Mouse (Mus musculus): ENCODE data around the gene Ryr1. TPM values are rescaled to one million over a fixed set of nuclear protein-coding genes. Genes with fewer than 3 reads are reported as not detected.

Gene Ryr1
- polyA plus RNA-seq, 1 experiment from 2014 or later, result 0.09 TPM

DNA sequence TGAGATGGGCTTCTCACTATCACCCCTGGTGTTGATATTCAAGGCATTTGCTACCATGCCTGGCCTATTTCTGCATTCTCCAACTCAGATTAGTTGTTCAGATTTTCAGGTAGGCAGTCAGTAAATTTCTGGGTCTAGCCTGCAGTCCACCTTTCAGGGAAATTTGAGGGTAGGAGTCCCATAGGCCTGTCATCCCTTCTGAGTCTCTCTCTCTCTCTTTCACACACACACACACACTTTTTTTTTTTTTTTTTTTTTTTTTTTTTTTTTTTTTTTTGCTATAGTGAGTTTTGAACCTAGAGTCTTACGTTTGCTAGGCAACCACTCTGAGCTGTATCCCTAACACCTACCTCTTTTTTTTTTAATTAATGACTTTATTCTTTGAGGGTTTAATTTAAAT, 140.5 kb downstream of the Ryr1 start:
- ATAC-seq (no peak), DNase-seq (no peak)
- Histone ChIP-seq H3K9me3 (ENCODE audit: low read length) (no peaks in the 10 kb centered on the region), H3K36me3 (replicated peaks; ENCODE audit: insufficient read depth, low read length) (no peaks in the 10 kb centered on the region; the same call in 1 of the 2 replicates), H3K9ac (replicated peaks) (no peak overlapping the region), H3K4me3 (ENCODE audit: low read depth, low read length) (no peak overlapping the region), H3K4me1 (ENCODE audit: insufficient read depth) (peaks cover 21% of the 10 kb centered on the region), H3K27me3 (ENCODE audit: insufficient read depth, low read length) (no peaks in the 10 kb centered on the region), H3K4me2 (ENCODE audit: low read depth, low read length) (no peak overlapping the region), H3K27ac (ENCODE audit: low read depth) (no peak overlapping the region)
- 81% methylated on average over 1 of the region's 1 CpGs for WGBS (ENCODE audit: insufficient replicate concordance)
- TF ChIP-seq EP300 (IDR thresholded peaks at IDR 0.05; ENCODE audit: low read depth) (no peak), CTCF (IDR thresholded peaks at IDR 0.05; ENCODE audit: low read depth) (no peak)

DNA sequence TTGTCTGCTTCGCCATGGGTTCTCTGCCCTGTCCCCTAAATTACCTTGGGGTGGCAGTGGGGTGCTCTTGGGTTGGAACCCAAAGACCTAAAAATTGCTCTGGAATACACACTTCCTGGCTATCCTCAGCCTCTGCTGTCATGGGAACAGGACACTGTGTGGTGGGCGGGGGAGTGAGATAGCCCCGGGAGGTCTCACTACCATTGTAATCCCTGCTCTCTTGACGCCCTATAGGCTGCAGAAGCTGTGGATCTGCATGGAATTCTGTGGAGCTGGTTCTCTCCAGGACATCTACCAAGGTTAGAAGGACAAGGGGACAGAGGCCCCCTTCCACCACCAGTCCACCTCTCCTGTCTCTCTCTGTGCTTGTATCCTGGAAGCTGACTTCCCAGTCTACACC, 141.1 kb downstream of the Ryr1 start:
- H3K9ac ChIP-seq (replicated peaks), result no peak overlapping the region
- peak overlapping the region; percentile 90 for H3K4me2 ChIP-seq (ENCODE audit: low read depth, low read length)
- H3K9me3 ChIP-seq (ENCODE audit: low read length), result no peaks in the 10 kb centered on the region
- H3K36me3 ChIP-seq (replicated peaks; ENCODE audit: insufficient read depth, low read length), result peaks cover 6% of the 10 kb centered on the region
- peaks cover 21% of the 10 kb centered on the region for H3K4me1 ChIP-seq (ENCODE audit: insufficient read depth)
- H3K27ac ChIP-seq (ENCODE audit: low read depth), result no peak overlapping the region
- H3K4me3 ChIP-seq (ENCODE audit: low read depth, low read length), result no peak overlapping the region
- 72% methylated on average over 4 of the region's 4 CpGs for WGBS (ENCODE audit: insufficient replicate concordance)
- DNase-seq, result no peak
- no peak for ATAC-seq
- no peak for TF ChIP-seq CTCF (IDR thresholded peaks at IDR 0.05; ENCODE audit: low read depth)
- TF ChIP-seq EP300 (IDR thresholded peaks at IDR 0.05; ENCODE audit: low read depth), result no peak
- H3K27me3 ChIP-seq (ENCODE audit: insufficient read depth, low read length), result no peaks in the 10 kb centered on the region

DNA sequence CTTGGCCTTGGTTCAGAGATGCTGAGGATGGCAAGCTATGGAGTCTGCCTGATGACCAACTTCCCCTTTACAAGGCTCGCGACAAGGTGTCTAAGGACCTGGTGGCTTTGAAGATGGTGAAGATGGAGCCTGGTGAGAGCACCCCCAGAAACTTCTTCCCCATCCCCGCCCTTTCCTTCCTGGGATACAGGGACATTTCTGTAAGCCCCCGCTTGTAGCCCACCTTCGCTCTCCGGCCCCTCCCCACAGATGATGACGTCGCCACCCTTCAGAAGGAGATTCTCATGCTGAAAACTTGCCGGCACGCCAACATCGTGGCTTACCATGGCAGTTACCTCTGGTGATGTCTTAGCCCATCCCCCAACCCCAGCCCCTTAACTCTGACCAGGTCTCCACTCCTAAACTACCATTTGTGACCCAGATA, 141.8 kb downstream of the Ryr1 start:
- Histone ChIP-seq H3K4me1 (ENCODE audit: insufficient read depth) (peaks cover 21% of the 10 kb centered on the region), H3K27me3 (ENCODE audit: insufficient read depth, low read length) (no peaks in the 10 kb centered on the region), H3K9ac (replicated peaks) (peak overlapping the region; percentile 70), H3K9me3 (ENCODE audit: low read length) (no peaks in the 10 kb centered on the region), H3K4me2 (ENCODE audit: low read depth, low read length) (peak overlapping the region; percentile 90), H3K27ac (ENCODE audit: low read depth) (peak overlapping the region; percentile 91), H3K36me3 (replicated peaks; ENCODE audit: insufficient read depth, low read length) (peaks cover 13% of the 10 kb centered on the region), H3K4me3 (ENCODE audit: low read depth, low read length) (peak overlapping the region; percentile 82)
- no peak for ATAC-seq
- no peak for DNase-seq
- TF ChIP-seq CTCF (IDR thresholded peaks at IDR 0.05; ENCODE audit: low read depth), result no peak
- no peak for TF ChIP-seq EP300 (IDR thresholded peaks at IDR 0.05; ENCODE audit: low read depth)
- WGBS (ENCODE audit: insufficient replicate concordance), result 22% methylated on average over 11 of the region's 11 CpGs

DNA sequence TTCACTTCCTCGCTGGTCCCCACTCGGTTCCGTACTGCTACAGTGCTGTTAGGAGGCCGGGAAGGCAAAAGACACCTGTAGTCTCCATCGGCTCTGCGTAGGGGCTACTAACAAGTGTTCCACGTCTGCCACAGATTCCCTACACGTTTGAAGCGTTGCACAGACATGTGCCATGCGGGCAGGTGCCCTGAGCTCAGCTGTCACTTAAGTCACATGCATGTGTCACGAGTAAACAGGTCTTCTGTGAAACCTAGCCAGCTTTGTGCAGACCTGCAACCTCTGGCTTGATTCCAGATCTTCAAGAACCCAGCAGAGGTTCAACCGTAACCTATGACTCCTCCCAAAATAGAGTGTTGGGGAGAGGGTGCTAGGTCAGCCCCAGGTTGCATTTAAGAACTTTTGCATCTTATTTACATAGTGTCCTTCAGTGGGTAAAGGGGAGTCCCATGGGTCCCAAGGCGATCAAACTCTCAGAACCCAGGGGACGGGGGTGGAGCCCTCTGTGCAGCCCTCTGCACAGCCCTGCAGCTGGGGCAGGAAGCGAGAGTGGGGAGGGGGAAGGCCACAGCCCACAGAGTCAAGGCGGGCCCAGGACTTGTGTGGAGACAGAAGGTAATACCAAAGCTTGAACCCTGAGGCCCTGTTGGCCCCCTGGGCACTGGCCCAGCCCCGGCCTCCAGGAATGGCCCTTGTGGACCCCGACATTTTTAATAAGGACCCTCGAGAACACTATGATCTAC, 142.5 kb downstream of the Ryr1 start:
- peak overlapping the region; percentile 82 for H3K4me3 ChIP-seq (ENCODE audit: low read depth, low read length)
- H3K4me1 ChIP-seq (ENCODE audit: insufficient read depth), result peaks cover 21% of the 10 kb centered on the region
- no peak for TF ChIP-seq EP300 (IDR thresholded peaks at IDR 0.05; ENCODE audit: low read depth)
- TF ChIP-seq CTCF (IDR thresholded peaks at IDR 0.05; ENCODE audit: low read depth), result no peak
- no peaks in the 10 kb centered on the region for H3K27me3 ChIP-seq (ENCODE audit: insufficient read depth, low read length)
- peak overlapping the region; percentile 70 for H3K9ac ChIP-seq (replicated peaks)
- DNase-seq, result peak; percentile 74
- no peaks in the 10 kb centered on the region for H3K9me3 ChIP-seq (ENCODE audit: low read length)
- peak; percentile 34 for ATAC-seq
- peak overlapping the region; percentile 90 for H3K4me2 ChIP-seq (ENCODE audit: low read depth, low read length)
- peak overlapping the region; percentile 91 for H3K27ac ChIP-seq (ENCODE audit: low read depth)
- peaks cover 20% of the 10 kb centered on the region for H3K36me3 ChIP-seq (replicated peaks; ENCODE audit: insufficient read depth, low read length)
- WGBS (ENCODE audit: insufficient replicate concordance), result 7% methylated on average over 19 of the region's 19 CpGs

DNA sequence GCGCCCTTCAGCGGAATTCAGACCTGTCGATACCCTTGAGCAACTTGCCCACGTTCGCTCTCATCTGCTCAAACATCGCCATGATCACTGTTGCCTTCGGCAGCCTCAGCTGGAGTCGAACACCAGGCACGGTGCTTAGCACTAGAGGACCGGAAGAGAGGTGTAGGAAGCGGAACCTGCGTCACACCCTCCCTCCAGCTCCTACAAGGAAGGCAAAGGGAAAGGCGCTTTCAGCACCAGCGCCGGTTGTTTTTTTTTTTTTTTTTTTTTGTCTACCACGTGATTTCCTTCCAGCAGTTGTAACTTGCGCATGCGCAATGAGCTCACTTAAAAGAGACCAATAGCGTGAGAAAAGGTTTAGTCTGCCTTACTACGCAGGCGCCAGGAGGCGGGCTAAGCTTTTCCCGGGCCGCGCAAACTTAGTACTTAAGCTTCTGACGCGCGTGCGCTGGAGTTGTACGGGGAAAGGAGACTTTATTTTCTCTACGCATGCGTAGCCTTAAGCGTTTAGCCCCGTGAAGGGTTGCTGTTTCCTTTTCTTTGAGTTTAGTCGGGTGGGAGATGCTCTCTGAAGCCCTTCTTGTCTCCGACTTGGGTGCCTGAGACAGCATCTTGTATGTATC, 143.2 kb downstream of the Ryr1 start, which contains the start of the genes Eif3k and Map4k1:
Eif3k (minus strand) TSS at position 214 of the 623 bp plus-strand sequence.
Map4k1 (plus strand) TSS at position 400 of the 623 bp plus-strand sequence.
- WGBS (ENCODE audit: insufficient replicate concordance), result under 1% methylated on average over 36 of the region's 36 CpGs
- DNase-seq (peak; percentile 94), ATAC-seq (peak; percentile 92)
- no peaks in the 10 kb centered on the region for H3K9me3 ChIP-seq (ENCODE audit: low read length)
- no peaks in the 10 kb centered on the region for H3K27me3 ChIP-seq (ENCODE audit: insufficient read depth, low read length)
- TF ChIP-seq CTCF (IDR thresholded peaks at IDR 0.05; ENCODE audit: low read depth) (no peak), EP300 (IDR thresholded peaks at IDR 0.05; ENCODE audit: low read depth) (peak; percentile 63; the same call in 1 of the 2 replicates)
- H3K27ac ChIP-seq (ENCODE audit: low read depth), result peak within 1 kb of the TSS; percentile 92
- peak within 1 kb of the TSS; percentile 82 for H3K4me3 ChIP-seq (ENCODE audit: low read depth, low read length)
- H3K4me2 ChIP-seq (ENCODE audit: low read depth, low read length), result peak within 1 kb of the TSS; percentile 96
- peaks cover 21% of the 10 kb centered on the region for H3K4me1 ChIP-seq (ENCODE audit: insufficient read depth)
- peak within 1 kb of the TSS; percentile 82 for H3K9ac ChIP-seq (replicated peaks)
- H3K36me3 ChIP-seq (replicated peaks; ENCODE audit: insufficient read depth, low read length), result peaks cover 26% of the 10 kb centered on the region

DNA sequence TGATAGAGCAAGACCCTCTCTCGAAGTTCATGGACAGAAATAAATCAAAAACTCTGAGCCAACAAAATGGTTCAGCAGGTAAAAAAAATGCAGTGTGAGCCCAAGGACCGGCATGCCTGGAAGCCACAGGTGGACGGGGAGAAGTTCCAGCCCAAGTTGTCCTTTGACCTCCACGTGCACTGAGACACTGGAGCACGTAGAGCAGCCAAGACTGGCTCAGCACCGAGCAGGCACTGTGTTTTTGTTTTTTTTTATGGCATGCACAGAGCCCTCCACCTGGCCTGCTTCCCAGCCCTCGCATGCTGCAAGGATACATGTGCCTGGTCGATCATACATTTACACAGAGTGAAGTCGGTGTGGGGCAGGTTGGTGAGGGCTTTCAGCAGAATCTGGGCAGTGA, 147.4 kb downstream of the Ryr1 start:
- H3K27me3 ChIP-seq (ENCODE audit: insufficient read depth, low read length), result no peaks in the 10 kb centered on the region
- TF ChIP-seq EP300 (IDR thresholded peaks at IDR 0.05; ENCODE audit: low read depth) (no peak), CTCF (IDR thresholded peaks at IDR 0.05; ENCODE audit: low read depth) (no peak)
- DNase-seq, result peak; percentile 40
- ATAC-seq, result no peak
- no peaks in the 10 kb centered on the region for H3K9me3 ChIP-seq (ENCODE audit: low read length)
- WGBS (ENCODE audit: insufficient replicate concordance), result 80% methylated on average over 9 of the region's 9 CpGs
- H3K27ac ChIP-seq (ENCODE audit: low read depth), result no peak overlapping the region
- H3K4me3 ChIP-seq (ENCODE audit: low read depth, low read length), result no peak overlapping the region
- H3K36me3 ChIP-seq (replicated peaks; ENCODE audit: insufficient read depth, low read length), result peaks cover 43% of the 10 kb centered on the region
- peaks cover 11% of the 10 kb centered on the region for H3K4me1 ChIP-seq (ENCODE audit: insufficient read depth)
- no peak overlapping the region for H3K9ac ChIP-seq (replicated peaks)
- H3K4me2 ChIP-seq (ENCODE audit: low read depth, low read length), result no peak overlapping the region
